Mouse (Mus musculus) limb, embryonic 14.5 days (tissue): ENCODE results near the gene Galns. TPM values are rescaled to one million over a fixed set of nuclear protein-coding genes. Genes with fewer than 3 reads are reported as not detected.

ENCODE experiments used
- ATAC-seq: fragments of 200-750 bp; cut with Nextera tagmentation; 2 replicates; pipeline ENCODE4 v1.8.0; 2017; ENCODE audit warnings: low read depth, moderate number of reproducible peaks, moderate TSS enrichment; ENCODE audit not compliant: low FRiP score
- DNase-seq: peaks from one replicate; pipeline ENCODE4 v3.0.0-alpha.2; 2015; ENCODE audit warnings: low spot score
- H3K27ac ChIP-seq: fragments of 300-500 bp; sonication (generic); replicated peaks from 2 replicates; pipeline ENCODE4 v1.5.1; 2014; ENCODE audit warnings: low read depth, mild to moderate bottlenecking, low read length, moderate library complexity, mixed read lengths
- H3K27me3 ChIP-seq: fragments of 300-500 bp; sonication (generic); 2 replicates; pipeline ENCODE4 v1.6.1; 2014; ENCODE audit warnings: low read length, mixed read lengths; ENCODE audit not compliant: control insufficient read depth, insufficient read depth
- H3K36me3 ChIP-seq: fragments of 300-500 bp; sonication (generic); 2 replicates; pipeline ENCODE4 v1.6.1; 2014; ENCODE audit warnings: mild to moderate bottlenecking, low read length, moderate library complexity, mixed read lengths; ENCODE audit not compliant: control insufficient read depth, insufficient read depth
- H3K4me1 ChIP-seq: fragments of 300-500 bp; sonication (generic); 2 replicates; pipeline ENCODE4 v1.6.1; 2014; ENCODE audit warnings: antibody characterized with exemption, low read length, mixed read lengths; ENCODE audit not compliant: control insufficient read depth, insufficient read depth
- H3K4me2 ChIP-seq: fragments of 300-500 bp; sonication (generic); replicated peaks from 2 replicates; pipeline ENCODE4 v1.6.1; 2014; ENCODE audit warnings: low read depth, mild to moderate bottlenecking, low read length, moderate library complexity; ENCODE audit not compliant: severe bottlenecking
- H3K4me3 ChIP-seq: fragments of 300-500 bp; sonication (generic); replicated peaks from 2 replicates; pipeline ENCODE4 v1.5.1; 2014; ENCODE audit warnings: low read length
- H3K9ac ChIP-seq: fragments of 300-500 bp; sonication (generic); 2 replicates; pipeline ENCODE4 v1.6.1; 2014; ENCODE audit warnings: mild to moderate bottlenecking, low read depth, low read length, moderate library complexity; ENCODE audit not compliant: severe bottlenecking
- H3K9me3 ChIP-seq: fragments of 300-500 bp; sonication (generic); 2 replicates; pipeline ENCODE4 v1.6.1; 2016; ENCODE audit warnings: low read length; ENCODE audit not compliant: control insufficient read depth
- POLR2A ChIP-seq: fragments of 200-500 bp; IDR thresholded peaks from 2 replicates; pipeline ENCODE4 v1.8.0; 2012; ENCODE audit warnings: inconsistent platforms, mild to moderate bottlenecking, moderate library complexity, borderline replicate concordance; ENCODE audit not compliant: insufficient read depth, insufficient read length; ENCODE audit errors: extremely low read depth
- WGBS: fragments of 180-500 bp; shearing (Covaris S2); extraction: QIAGEN DNeasy Blood & Tissue Kit; methylation state at CpG from one replicate; pipeline ENCODE4 v1.1.7; 2014; 5-methylcytosine and 5-hydroxymethylcytosine counted together
- polyA plus RNA-seq, 2 experiments: library from polyadenylated mRNA; depleted of rRNA in 1 of 2; stranded (reverse) in 1 of 2; unstranded in 1 of 2; fragments of >200 nt; fragmentation: Nextera tagmentation in 1 of 2; extraction: Ambion mirVana in 1 of 2; gene quantifications; 2 replicates each; pipeline versions ENCODE4 v1.2.1 to v1.2.3; 2012 to 2014

Gene Galns
- polyA plus RNA-seq, 2 experiments, result 12.7 to 14.7 TPM

DNA sequence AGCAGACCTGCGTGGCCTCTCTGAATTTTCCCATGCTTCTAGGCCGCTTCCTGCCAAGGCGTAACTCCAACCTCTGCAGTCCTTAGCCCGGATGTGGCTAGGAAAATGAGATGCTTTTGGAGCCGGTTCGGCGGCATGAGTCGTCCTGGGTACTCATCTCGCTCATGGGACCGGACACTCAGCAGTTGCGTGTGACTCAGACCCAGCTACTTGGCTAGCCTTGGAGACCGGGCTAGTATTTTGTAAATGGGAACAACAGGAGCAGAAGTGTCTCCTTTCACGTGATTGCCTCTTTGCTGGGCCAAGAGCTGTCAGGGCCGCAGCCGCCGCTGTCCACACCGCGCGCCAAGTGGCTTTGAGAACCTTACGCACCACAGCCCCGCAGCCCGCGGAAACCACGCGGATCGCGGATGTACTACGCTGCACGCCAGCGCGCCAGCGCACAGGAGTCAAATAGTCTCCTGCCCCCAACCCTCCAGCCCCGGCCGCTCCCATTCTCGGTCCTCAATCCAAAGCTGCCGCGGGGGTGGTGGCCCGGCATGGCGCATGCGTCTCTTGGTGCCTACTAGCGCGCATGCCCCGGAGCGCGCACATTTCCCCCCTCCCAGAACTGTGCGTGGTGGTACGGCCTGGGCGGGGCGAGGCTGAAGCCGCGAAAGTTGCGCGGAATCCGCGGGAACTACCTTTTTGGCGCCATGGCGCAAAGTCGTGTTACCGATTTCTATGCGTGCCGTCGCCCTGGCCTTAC lies 43.7 kb downstream of the Galns start, which contains the start of gene Cdt1:
TSS of gene Cdt1 (plus strand) at position 655 of the 748 bp plus-strand sequence.
- ATAC-seq (peak; percentile 94), DNase-seq (peak; percentile 98)
- no peaks in the 10 kb centered on the region for H3K27me3 ChIP-seq
- H3K4me1 ChIP-seq, result peaks cover 19% of the 10 kb centered on the region
- peak within 1 kb of the TSS; percentile 93 for H3K4me3 ChIP-seq
- peak within 1 kb of the TSS; percentile 84 for H3K4me2 ChIP-seq
- H3K9me3 ChIP-seq, result no peaks in the 10 kb centered on the region
- H3K9ac ChIP-seq, result peak within 1 kb of the TSS; percentile 94
- H3K36me3 ChIP-seq, result peaks cover 36% of the 10 kb centered on the region
- TF ChIP-seq POLR2A, result peak; percentile 66; the same call in 1 of the 2 replicates
- peak within 1 kb of the TSS; percentile 85 for H3K27ac ChIP-seq
- whole genome bisulfite sequencing, result under 1% methylated on average over 62 of the region's 62 CpGs

DNA sequence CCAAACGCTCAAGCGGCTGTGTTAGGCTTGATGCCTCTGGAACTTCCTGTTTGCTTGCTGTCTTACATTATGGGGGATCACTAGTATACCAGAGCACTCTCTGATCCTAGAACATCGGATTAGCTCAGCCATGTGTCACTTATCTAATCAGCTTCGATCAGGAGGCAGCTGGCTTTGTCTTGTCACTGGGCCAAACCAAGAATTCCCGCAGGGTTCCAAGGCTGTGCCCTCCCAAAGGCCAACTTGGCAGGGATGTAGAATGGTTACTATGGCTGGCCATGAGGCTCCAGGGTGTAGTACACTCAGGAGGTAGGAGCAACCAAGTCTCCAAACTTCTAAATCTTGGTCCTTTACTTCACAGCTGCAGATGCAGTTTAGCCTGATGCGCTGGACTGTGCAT lies 44.5 kb downstream of the Galns start:
- Histone ChIP-seq H3K36me3 (peaks cover 29% of the 10 kb centered on the region), H3K9me3 (no peaks in the 10 kb centered on the region), H3K4me1 (peaks cover 19% of the 10 kb centered on the region), H3K27me3 (no peaks in the 10 kb centered on the region), H3K9ac (peak overlapping the region; percentile 94), H3K4me2 (peak overlapping the region; percentile 84), H3K4me3 (peak overlapping the region; percentile 93), H3K27ac (peak overlapping the region; percentile 85)
- DNase-seq (no peak), ATAC-seq (no peak)
- 56% methylated on average over 6 of the region's 6 CpGs for WGBS
- no peak for TF ChIP-seq POLR2A

GRCm38 (mm10) chr8:122564363-122565352 lies 46.6 kb downstream of the Galns start:
- Histone ChIP-seq H3K9ac (no peak overlapping the region), H3K27ac (no peak overlapping the region), H3K4me1 (peaks cover 19% of the 10 kb centered on the region), H3K36me3 (peaks cover 8% of the 10 kb centered on the region), H3K4me3 (no peak overlapping the region), H3K27me3 (no peaks in the 10 kb centered on the region), H3K9me3 (no peaks in the 10 kb centered on the region), H3K4me2 (no peak overlapping the region)
- no peak for TF ChIP-seq POLR2A
- WGBS, result 72% methylated on average over 25 of the region's 25 CpGs
- DNase-seq (no peak), ATAC-seq (no peak)

- H3K27ac ChIP-seq, result no peak overlapping the region
- no peak overlapping the region for H3K4me2 ChIP-seq
- DNase-seq, result no peak
- no peaks in the 10 kb centered on the region for H3K27me3 ChIP-seq
- no peak overlapping the region for H3K9ac ChIP-seq
- no peaks in the 10 kb centered on the region for H3K9me3 ChIP-seq
- no peak for ATAC-seq
- H3K36me3 ChIP-seq, result no peaks in the 10 kb centered on the region
- no peak for TF ChIP-seq POLR2A
- peaks cover 12% of the 10 kb centered on the region for H3K4me1 ChIP-seq
- WGBS, result 74% methylated on average over 5 of the region's 5 CpGs
- H3K4me3 ChIP-seq, result no peak overlapping the region
These were observed 50.1 kb downstream of the Galns start for GRCm38 (mm10) chr8:122561199-122561598.

- no peak for ATAC-seq
These were observed 52.5 kb downstream of the Galns start for GRCm38 (mm10) chr8:122558671-122559349.

More at GRCm38 (mm10) chr8:122558671-122559349, 52.5 kb downstream of the Galns start:
- 21% methylated on average over 9 of the region's 12 CpGs for WGBS
- DNase-seq, result no peak
- no peak for TF ChIP-seq POLR2A
- no peaks in the 10 kb centered on the region for H3K27me3 ChIP-seq
- H3K4me3 ChIP-seq, result no peak overlapping the region
- peaks cover 15% of the 10 kb centered on the region for H3K4me1 ChIP-seq
- H3K4me2 ChIP-seq, result no peak overlapping the region
- H3K9me3 ChIP-seq, result no peaks in the 10 kb centered on the region
- H3K36me3 ChIP-seq, result no peaks in the 10 kb centered on the region
- no peak overlapping the region for H3K9ac ChIP-seq
- H3K27ac ChIP-seq, result no peak overlapping the region
